Mouse (Mus musculus) myocyte (in vitro differentiated cells): Measurements from ENCODE around the gene Scamp1.

Source experiments
- E2F4 ChIP-seq: IDR thresholded peaks from one replicate; pipeline ENCODE4 v1.6.1; 2011; ENCODE audit warnings: mild to moderate bottlenecking, control low read depth, moderate library complexity; ENCODE audit not compliant: insufficient read depth
- MAX ChIP-seq: IDR thresholded peaks from one replicate; pipeline ENCODE4 v1.6.1; 2011; ENCODE audit warnings: low read depth, mild to moderate bottlenecking, control low read depth
- POLR2A ChIP-seq: IDR thresholded peaks from one replicate; pipeline ENCODE4 v1.6.1; 2011; ENCODE audit warnings: low read depth, mild to moderate bottlenecking, control low read depth, moderate library complexity; ENCODE audit not compliant: insufficient read length

GRCm38 (mm10) chr13:94298401-94298800 lies 12.7 kb upstream of the Scamp1 start:
- TF ChIP-seq POLR2A (no peak), E2F4 (no peak), MAX (no peak)
